7 mouse cellular contexts compared by ENCODE assay signal in the genomic region with DNA sequence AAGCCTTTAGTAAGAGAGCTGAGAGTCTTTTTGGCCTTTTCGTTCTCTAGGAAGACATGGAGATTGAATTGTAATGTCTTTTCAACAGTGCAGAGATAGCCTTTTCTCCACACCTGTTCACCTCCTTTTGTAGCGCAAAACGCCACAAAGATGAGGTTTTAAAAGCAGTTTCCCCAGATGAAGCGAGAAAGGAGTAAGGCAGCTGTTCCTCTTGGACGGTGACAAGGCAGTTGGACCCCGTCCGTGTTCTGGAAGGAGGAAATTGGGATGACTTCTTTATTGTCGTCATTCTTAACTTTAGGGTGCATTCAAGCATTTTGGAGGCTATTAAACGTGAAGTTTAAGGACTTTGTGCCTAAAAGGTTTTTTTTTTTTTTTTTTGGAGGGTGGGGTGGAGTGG. TPM values are rescaled to one million over a fixed set of nuclear protein-coding genes. Genes with fewer than 3 reads are reported as not detected.
DNase-seq lines count a peak whose midpoint lies in the region; ATAC-seq and TF ChIP-seq lines count a peak whose summit lies in the region.

No protein-coding gene starts in this region.

- H3K4me2 ChIP-seq in CH12.LX (ENCODE audit: insufficient read depth, low read depth, poor library complexity, severe bottlenecking), result peak overlapping the region; percentile 94
- peak overlapping the region; percentile 74 for H3K4me2 ChIP-seq in forebrain, embryonic 13.5 days
- H3K4me2 ChIP-seq in hindbrain, embryonic 16.5 days (ENCODE audit: low read length), result peak overlapping the region; percentile 65

- WGBS in forebrain, embryonic 13.5 days, result 8% methylated on average over 9 of the region's 9 CpGs
- 7% methylated on average over 9 of the region's 9 CpGs for WGBS in hindbrain, embryonic 16.5 days

- peak overlapping the region; percentile 59 for H3ac ChIP-seq in C2C12 (ENCODE audit: control insufficient read depth, insufficient read length, low read depth)

- H3K27me3 ChIP-seq in C2C12 (ENCODE audit: control insufficient read depth, insufficient read depth, insufficient read length), result no peaks in the 10 kb centered on the region
- peaks cover 3% of the 10 kb centered on the region for H3K27me3 ChIP-seq in CH12.LX (replicated peaks)
- H3K27me3 ChIP-seq in forebrain, embryonic 13.5 days, result no peaks in the 10 kb centered on the region
- no peaks in the 10 kb centered on the region for H3K27me3 ChIP-seq in hindbrain, embryonic 16.5 days (replicated peaks; ENCODE audit: control insufficient read depth, insufficient read depth, low read length)

- in situ Hi-C loops in CH12.LX (cut with MboI; ENCODE audit: low pct_ligation_motif_present, low pct_unique_long_range_greater_than_20kb, low sequenced_read_pairs), result no loop called here

- TF ChIP-seq RAD21 in CH12.LX (IDR thresholded peaks at IDR 0.05; ENCODE audit: low read depth, low read length), result no peak

- H3K4me1 ChIP-seq in CH12.LX (ENCODE audit: control insufficient read depth in 1 of 2, insufficient read depth in 2 of 2), result peaks cover 0 to 24% of the 10 kb centered on the region in 2 experiments; a peak in 2 of 4 replicates
- peaks cover 30% of the 10 kb centered on the region for H3K4me1 ChIP-seq in forebrain, embryonic 13.5 days
- peaks cover 12% of the 10 kb centered on the region for H3K4me1 ChIP-seq in hindbrain, embryonic 16.5 days (ENCODE audit: control insufficient read depth, insufficient read depth, low read depth, low read length)

- H3K79me3 ChIP-seq in C2C12 (ENCODE audit: low read depth), result peaks cover 52% of the 10 kb centered on the region

- H3K36me3 ChIP-seq in C2C12 (ENCODE audit: control insufficient read depth, insufficient read depth), result no peaks in the 10 kb centered on the region
- H3K36me3 ChIP-seq in CH12.LX (replicated peaks in 1 of 2; ENCODE audit: control insufficient read depth in 1 of 2, insufficient read depth in 1 of 2, low read length in 1 of 2), result peaks cover 0 to 10% of the 10 kb centered on the region in 2 experiments
- peaks cover 1% of the 10 kb centered on the region; the same call in 1 of the 2 replicates for H3K36me3 ChIP-seq in forebrain, embryonic 13.5 days (ENCODE audit: poor library complexity, severe bottlenecking)
- H3K36me3 ChIP-seq in hindbrain, embryonic 16.5 days (ENCODE audit: control insufficient read depth, insufficient read depth, low read length), result no peaks in the 10 kb centered on the region

- DNase-seq in CH12.LX (ENCODE audit: extremely low read depth), result no peak
- DNase-seq in lung, postnatal 14 days, result peak; percentile 35
- DNase-seq in ovary, postnatal 14 days (ENCODE audit: low spot score), result no peak
- DNase-seq in urinary bladder, postnatal 4 days (ENCODE audit: low spot score in 2 of 2), result no peak

- TF ChIP-seq EP300 in CH12.LX (IDR thresholded peaks at IDR 0.05; ENCODE audit: low read length), result no peak

- dilution Hi-C loops in CH12.LX (cut with MboI; ENCODE audit: extremely low pct_ligation_motif_present, extremely low pct_unique_long_range_greater_than_20kb, low sequenced_read_pairs), result no loop called here

- H3K4me3 ChIP-seq in C2C12 (ENCODE audit: insufficient read depth, poor library complexity, severe bottlenecking), result peak overlapping the region; percentile 60
- H3K4me3 ChIP-seq in CH12.LX (replicated peaks in 1 of 3; ENCODE audit: low read depth in 2 of 3, low read length in 2 of 3, poor library complexity in 1 of 3), result peak overlapping the region; percentile 70 to 90 (median 83)
- H3K4me3 ChIP-seq in forebrain, embryonic 13.5 days, result peak overlapping the region; percentile 68
- H3K4me3 ChIP-seq in hindbrain, embryonic 16.5 days (ENCODE audit: low read length), result peak overlapping the region; percentile 66

- H3K79me2 ChIP-seq in C2C12 (ENCODE audit: control insufficient read depth, insufficient read depth) (peaks cover 57% of the 10 kb centered on the region), CH12.LX (replicated peaks; ENCODE audit: control insufficient read depth, extremely low read depth, insufficient read depth, poor library complexity, severe bottlenecking) (peaks cover 53% of the 10 kb centered on the region)

- ATAC-seq in forebrain, embryonic 13.5 days, result no peak
- no peak for ATAC-seq in hindbrain, embryonic 16.5 days

- H3K9ac ChIP-seq in CH12.LX (ENCODE audit: insufficient read depth, low read depth), result peak overlapping the region; percentile 97
- H3K9ac ChIP-seq in forebrain, embryonic 13.5 days, result peak overlapping the region; percentile 89
- H3K9ac ChIP-seq in hindbrain, embryonic 16.5 days (ENCODE audit: low read depth, low read length), result peak overlapping the region; percentile 87

- H3K9me3 ChIP-seq in CH12.LX (replicated peaks; ENCODE audit: low read length), result peaks cover under 1% of the 10 kb centered on the region
- no peaks in the 10 kb centered on the region for H3K9me3 ChIP-seq in forebrain, embryonic 13.5 days (replicated peaks)
- no peaks in the 10 kb centered on the region for H3K9me3 ChIP-seq in hindbrain, embryonic 16.5 days (ENCODE audit: control insufficient read depth, low read length)

- no peak overlapping the region for H3K27ac ChIP-seq in CH12.LX (ENCODE audit: insufficient read depth, low read depth)
- H3K27ac ChIP-seq in forebrain, embryonic 13.5 days, result peak overlapping the region; percentile 99
- peak overlapping the region; percentile 100 for H3K27ac ChIP-seq in hindbrain, embryonic 16.5 days (ENCODE audit: low read depth, low read length)

- TF ChIP-seq POLR2A in CH12.LX (IDR thresholded peaks at IDR 0.05; ENCODE audit: low read depth, low read length), result no peak

- no peak for TF ChIP-seq CTCF in C2C12 (IDR thresholded peaks at IDR 0.05; ENCODE audit: control insufficient read depth, insufficient read depth, insufficient read length)
- no peak for TF ChIP-seq CTCF in CH12.LX (conservative IDR thresholded peaks at IDR 0.05 in 1 of 2, IDR thresholded peaks at IDR 0.05 in 1 of 2; ENCODE audit: low read depth in 2 of 2, low read length in 2 of 2)

TF ChIP-seq in C2C12, 6 proteins besides CTCF, POLR2A, EP300 and RAD21:
- TF ChIP-seq MYOD1 (IDR thresholded peaks at IDR 0.05; ENCODE audit: control insufficient read depth, insufficient read length, low read depth) (no peak), MAX (IDR thresholded peaks at IDR 0.05) (no peak), FOSL1 (IDR thresholded peaks at IDR 0.05; ENCODE audit: insufficient read depth, low read length, poor library complexity, severe bottlenecking) (no peak), USF1 (IDR thresholded peaks at IDR 0.05; ENCODE audit: low read depth) (no peak), MYOG (IDR thresholded peaks at IDR 0.05; ENCODE audit: control insufficient read depth, extremely low read depth, insufficient read length) (no peak), CEBPB (IDR thresholded peaks at IDR 0.05; ENCODE audit: low read depth) (no peak)

TF ChIP-seq in CH12.LX, 34 proteins besides CTCF, POLR2A, EP300 and RAD21:
- TF ChIP-seq ZNF384 (IDR thresholded peaks at IDR 0.05; ENCODE audit: low read depth, low read length), result no peak
- no peak for TF ChIP-seq NRF1 (IDR thresholded peaks at IDR 0.05; ENCODE audit: low read depth, low read length)
- no peak for TF ChIP-seq GABPA (IDR thresholded peaks at IDR 0.05; ENCODE audit: insufficient replicate concordance, low read depth, low read length)
- TF ChIP-seq MAFK (IDR thresholded peaks at IDR 0.05; ENCODE audit: insufficient replicate concordance, low read length), result no peak
- no peak for TF ChIP-seq MYC (IDR thresholded peaks at IDR 0.05; ENCODE audit: low read depth, low read length)
- no peak for TF ChIP-seq SMC3 (IDR thresholded peaks at IDR 0.05; ENCODE audit: low read depth, low read length)
- no peak for TF ChIP-seq KAT2A (IDR thresholded peaks at IDR 0.05; ENCODE audit: insufficient replicate concordance, low read length)
- no peak for TF ChIP-seq MAZ (IDR thresholded peaks at IDR 0.05; ENCODE audit: low read depth, low read length)
- TF ChIP-seq MEF2A (IDR thresholded peaks at IDR 0.05; ENCODE audit: borderline replicate concordance, low read depth, low read length), result no peak
- TF ChIP-seq ZC3H11A (IDR thresholded peaks at IDR 0.05; ENCODE audit: low read depth, low read length), result no peak
- TF ChIP-seq E2F4 (IDR thresholded peaks at IDR 0.05; ENCODE audit: insufficient replicate concordance, low read depth, low read length), result no peak

RNA-seq across cellular contexts. Expression of gene Pogz, which starts 1.3 kb away (rescaled TPM):
- polyA plus RNA-seq in C2C12 (2012; fragmentation: generic; extraction: Trizol), result 8.7 TPM
- 9.5 and 10.1 TPM in 2 replicates for total RNA-seq in CH12.LX (2012; rRNA removed)
- 6.7 and 7.7 TPM in 2 replicates for total RNA-seq in CH12.LX (2014; rRNA removed)
- 23.4 and 23.6 TPM in 2 replicates for polyA plus RNA-seq in CH12.LX (2012; ENCODE audit: insufficient read length, low read depth)
- 25.1 and 25.6 TPM in 2 replicates for polyA plus RNA-seq in forebrain, embryonic 13.5 days (2015; fragmentation: Nextera tagmentation; extraction: Ambion mirVana)
- 16.4 and 17.3 TPM in 2 replicates for polyA plus RNA-seq in hindbrain, embryonic 16.5 days (2015; fragmentation: Nextera tagmentation; extraction: Ambion mirVana)

RNA-seq across cellular contexts. Expression of gene Psmb4, which starts 48.1 kb away (rescaled TPM):
- polyA plus RNA-seq in C2C12 (2012; fragmentation: generic; extraction: Trizol) (496 TPM), CH12.LX (2012; ENCODE audit: insufficient read length, low read depth) (435 and 481 TPM in 2 replicates)
- total RNA-seq in CH12.LX (2012; rRNA removed) (554 and 695 TPM in 2 replicates), CH12.LX (2014; rRNA removed) (798 and 801 TPM in 2 replicates)
- polyA plus RNA-seq in forebrain, embryonic 13.5 days (2015; fragmentation: Nextera tagmentation; extraction: Ambion mirVana), result 390 and 393 TPM in 2 replicates
- 358 and 373 TPM in 2 replicates for polyA plus RNA-seq in hindbrain, embryonic 16.5 days (2015; fragmentation: Nextera tagmentation; extraction: Ambion mirVana)

RNA-seq across cellular contexts. Expression of gene Cgn, which starts 52.3 kb away (rescaled TPM):
- polyA plus RNA-seq in C2C12 (2012; fragmentation: generic; extraction: Trizol) (0.05 TPM), CH12.LX (2012; ENCODE audit: insufficient read length, low read depth) (0.41 and 1.1 TPM in 2 replicates)
- total RNA-seq in CH12.LX (2012; rRNA removed) (0.17 and 0.25 TPM in 2 replicates), CH12.LX (2014; rRNA removed) (0.04 TPM in 1 of 2 replicates, not detected in the other)
- 3.8 TPM in 2 replicates for polyA plus RNA-seq in forebrain, embryonic 13.5 days (2015; fragmentation: Nextera tagmentation; extraction: Ambion mirVana)
- polyA plus RNA-seq in hindbrain, embryonic 16.5 days (2015; fragmentation: Nextera tagmentation; extraction: Ambion mirVana), result 14.4 and 15.4 TPM in 2 replicates
